Mouse (Mus musculus): ENCODE data around the gene Ebf1.

Ebf1 gene

DNA sequence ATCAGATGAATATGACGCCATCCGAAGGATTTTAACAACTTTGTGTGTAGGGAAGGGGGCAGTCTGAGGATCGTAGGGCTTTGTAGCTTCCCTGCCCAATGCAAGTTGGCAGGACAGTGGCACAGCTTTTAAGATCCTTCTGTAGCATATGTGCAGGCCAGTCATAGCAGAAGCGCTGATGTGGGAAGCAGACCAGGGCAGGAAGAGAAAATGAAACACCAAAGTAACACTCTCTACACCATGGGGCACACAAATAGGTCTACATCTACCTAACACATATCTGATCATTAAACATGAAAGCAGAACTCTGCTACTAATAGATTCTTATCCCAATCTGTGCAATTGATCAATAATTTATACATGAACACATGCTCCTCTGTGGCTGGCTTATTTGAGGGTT lies 277.7 kb downstream of the Ebf1 start:
- no peak for DNase-seq (ENCODE audit: low spot score)

DNA sequence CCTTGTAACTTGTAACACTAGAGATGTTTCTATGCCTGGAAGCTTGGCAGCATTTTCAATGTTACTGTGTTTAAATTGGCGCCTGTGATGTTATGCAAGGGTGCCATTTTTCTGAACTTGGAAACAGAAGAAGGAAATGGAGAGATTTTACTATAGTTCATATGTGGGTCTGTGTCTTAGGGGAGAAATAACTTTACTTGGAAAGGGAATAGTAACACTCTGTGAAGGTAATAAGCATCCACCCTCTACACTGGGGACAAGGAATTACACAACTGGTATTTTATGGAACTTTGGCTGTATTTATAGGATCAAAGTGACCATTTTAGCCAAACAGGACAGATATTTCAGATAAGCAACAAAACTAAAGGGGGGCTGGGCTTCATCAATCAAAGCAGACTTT lies 278.8 kb downstream of the Ebf1 start:
- DNase-seq (ENCODE audit: low spot score): no peak

DNA sequence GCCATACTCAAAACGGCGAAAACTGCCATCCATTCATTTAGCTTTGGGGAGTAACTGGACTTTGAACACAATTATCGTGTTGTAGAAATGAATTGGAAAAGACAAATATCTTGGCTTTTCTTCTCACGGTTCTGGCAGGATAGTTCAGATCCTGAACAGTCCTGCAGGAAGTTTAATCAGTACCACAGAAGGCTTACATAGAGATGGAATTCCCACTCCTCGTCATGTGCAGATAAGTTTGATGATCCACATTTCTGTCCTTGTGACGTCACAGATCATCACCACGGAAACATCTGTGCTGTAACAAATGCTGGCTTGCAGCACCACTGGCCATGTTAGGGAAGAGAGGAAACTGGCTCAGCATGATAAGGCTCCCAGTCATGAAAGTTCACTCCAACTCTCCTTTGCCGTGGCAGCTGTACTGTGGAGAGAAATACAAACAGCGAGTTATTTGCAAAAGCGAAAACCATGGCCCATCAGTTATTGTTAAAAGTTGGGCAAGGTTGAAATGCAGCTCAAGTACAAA lies 280.1 kb downstream of the Ebf1 start:
- no peak for DNase-seq (ENCODE audit: low spot score)

DNA sequence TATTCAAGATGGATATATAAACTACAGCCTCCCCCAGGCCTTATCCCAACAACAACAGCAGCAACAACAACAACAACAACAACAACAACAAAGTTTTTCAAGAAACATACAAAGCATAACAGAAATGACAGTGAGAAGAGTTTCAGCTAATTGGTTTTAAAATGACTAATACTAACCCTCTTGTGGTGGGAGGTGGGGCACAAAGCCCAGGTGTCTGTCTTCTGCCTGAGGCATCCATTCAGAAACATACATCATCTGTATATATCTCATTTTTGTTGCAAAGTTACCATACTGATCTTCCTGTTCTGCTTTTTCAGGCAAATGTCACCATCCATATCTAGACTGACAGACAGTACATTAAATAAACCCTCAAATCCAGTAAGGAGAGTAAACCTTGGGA lies 282.4 kb downstream of the Ebf1 start:
- no peak for DNase-seq (ENCODE audit: low spot score)

DNA sequence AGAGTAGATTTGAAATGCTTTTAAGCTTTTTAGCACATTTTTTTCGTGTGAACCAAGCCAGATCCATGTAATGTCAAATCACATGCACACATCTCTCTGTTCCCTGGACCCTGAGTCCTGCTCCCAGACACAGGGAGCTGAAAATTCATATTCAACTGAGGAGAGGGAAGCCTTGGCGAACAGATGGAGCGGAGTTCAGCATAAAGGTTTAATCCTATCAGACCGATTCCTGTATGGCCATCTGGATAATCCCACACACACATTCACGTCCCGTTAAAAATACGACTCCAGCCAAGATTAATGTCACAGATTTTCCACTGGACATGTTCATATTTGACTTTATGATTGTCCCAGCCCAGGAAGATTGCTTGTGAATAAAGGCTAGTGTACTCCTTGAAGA lies 282.8 kb downstream of the Ebf1 start:
- DNase-seq (ENCODE audit: low spot score): no peak

DNA sequence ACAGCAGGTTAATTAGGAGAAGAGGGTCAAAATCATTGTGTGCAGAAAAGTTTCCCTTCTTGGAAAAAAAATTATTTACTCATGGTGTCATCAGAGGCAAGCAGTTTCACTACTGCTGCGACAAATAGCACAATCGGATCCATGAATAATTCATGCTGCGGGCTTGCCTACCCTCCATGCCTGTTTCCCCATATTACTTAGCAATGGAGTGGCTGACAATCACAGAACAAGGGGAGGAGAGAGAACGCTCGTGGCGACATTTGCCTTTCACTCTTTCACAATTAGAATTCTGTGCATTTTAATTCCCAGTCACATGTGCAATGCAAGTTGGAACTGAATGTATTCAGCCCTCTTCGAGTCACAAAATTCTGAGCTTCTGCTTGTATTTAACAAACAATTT lies 283.4 kb downstream of the Ebf1 start:
- DNase-seq (ENCODE audit: low spot score): no peak

DNA sequence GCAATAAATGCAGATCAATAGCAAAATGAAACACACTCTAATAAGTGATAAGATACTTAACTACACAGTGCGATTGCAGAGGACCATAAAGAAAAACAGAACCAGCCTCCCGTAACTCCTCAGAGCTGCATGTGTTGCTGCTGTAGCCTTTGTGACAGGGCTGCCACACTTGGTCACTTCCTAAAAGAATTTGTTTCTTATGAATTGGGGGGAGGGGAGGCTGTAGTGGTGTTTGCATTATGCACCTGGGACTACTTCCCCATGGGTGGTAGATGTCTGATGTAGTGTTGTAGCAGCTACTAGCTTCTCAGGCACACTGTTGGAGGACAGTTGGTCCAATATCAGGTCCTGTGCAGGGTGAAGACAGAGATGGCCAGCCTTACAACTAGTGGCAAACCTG lies 284.6 kb downstream of the Ebf1 start:
- DNase-seq (ENCODE audit: low spot score): no peak

DNA sequence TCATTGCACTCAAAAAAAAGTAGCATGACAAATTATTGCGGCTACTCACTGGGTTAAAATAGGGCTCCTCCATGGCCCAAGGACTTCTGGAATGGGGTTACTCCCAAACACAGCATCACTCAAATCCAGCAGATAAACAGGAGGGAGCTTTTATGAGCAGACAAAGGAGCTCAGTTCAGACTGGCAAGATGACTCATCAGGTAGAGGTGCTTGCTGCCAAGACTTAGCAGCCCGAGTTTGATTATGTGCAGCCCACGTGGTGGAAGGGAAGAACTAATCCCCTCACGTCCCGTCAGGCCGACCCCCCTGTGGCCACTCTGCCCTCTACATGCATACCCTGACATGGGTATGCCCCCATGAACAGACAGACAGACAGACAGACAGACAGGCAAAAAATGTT lies 285.0 kb downstream of the Ebf1 start:
- no peak for DNase-seq (ENCODE audit: low spot score)

DNA sequence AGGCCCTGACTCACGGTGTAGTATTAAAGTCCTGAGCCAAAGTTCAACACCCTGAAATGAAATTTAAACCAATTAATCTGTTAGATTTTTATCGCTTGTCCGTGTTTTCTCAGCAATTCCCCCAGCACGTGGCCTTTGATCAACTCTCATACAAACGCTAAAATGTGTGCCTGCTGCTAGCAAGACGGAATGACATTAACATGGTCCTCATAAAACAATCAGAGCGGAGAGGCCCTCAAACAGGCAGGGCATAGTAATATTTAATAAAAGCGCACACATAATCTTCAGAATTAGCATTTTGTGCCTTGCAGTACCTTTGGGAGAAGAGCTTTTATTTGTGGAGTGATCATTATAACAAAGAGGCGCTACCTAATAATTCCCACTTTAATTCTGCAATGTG lies 287.0 kb downstream of the Ebf1 start:
- DNase-seq (ENCODE audit: low spot score): no peak

DNA sequence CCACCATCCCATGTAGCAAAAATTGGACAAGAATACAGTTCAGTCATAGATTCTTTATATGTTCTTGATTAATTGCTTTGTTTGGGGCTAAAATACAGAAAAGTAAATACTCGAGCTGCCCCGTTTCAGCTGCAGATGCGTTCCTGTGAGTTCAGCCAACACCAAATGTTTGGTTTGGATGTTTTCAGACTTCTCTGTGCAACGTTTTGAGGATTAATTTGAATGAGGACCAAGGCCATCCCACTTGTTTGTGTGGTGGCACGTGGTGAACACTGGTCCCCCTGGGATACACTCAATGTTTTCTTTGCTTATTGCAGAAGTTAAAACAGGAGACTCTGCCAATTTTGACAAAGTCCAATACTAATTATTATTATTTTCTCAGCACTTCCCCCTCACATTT lies 289.3 kb downstream of the Ebf1 start:
- no peak for DNase-seq (ENCODE audit: low spot score)

DNA sequence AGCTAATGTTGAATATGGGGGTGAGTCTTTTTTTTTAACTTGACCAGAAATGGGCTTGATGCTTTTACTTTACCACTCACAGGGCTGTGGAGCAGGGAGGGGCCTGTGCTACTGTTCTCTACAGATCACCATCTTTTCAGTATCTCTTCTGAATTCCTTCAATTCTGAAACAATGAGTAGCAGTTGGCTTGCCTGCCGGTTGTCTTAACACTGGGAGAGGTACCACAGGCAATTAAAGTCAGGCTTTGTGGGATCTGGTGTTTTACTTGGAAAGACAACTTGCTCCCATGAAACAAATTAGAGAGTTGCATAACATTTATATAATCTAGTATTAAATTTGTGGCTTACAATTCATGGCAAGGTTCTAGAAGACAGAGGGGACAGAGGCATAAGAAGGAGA lies 294.6 kb downstream of the Ebf1 start:
- DNase-seq (ENCODE audit: low spot score): no peak

DNA sequence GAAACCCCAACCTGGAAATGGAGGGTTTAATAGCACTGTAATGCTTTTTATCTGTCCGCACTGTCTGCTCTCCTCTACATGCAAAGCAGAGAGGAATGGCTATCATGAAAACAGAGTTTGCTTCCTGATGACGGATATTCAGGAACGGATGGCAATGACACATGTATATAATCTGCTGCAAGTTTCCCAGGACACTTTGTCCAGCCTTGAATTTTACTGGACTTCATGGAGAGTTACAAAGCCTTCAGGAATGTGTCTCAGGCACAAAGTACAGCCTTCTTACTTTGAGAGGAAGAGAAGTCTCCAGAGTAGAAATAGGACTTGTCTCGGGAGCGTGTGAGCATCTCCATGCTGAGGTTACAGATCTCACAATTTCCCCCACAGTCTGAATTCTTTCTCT lies 296.7 kb downstream of the Ebf1 start:
- DNase-seq (ENCODE audit: low spot score): no peak

DNA sequence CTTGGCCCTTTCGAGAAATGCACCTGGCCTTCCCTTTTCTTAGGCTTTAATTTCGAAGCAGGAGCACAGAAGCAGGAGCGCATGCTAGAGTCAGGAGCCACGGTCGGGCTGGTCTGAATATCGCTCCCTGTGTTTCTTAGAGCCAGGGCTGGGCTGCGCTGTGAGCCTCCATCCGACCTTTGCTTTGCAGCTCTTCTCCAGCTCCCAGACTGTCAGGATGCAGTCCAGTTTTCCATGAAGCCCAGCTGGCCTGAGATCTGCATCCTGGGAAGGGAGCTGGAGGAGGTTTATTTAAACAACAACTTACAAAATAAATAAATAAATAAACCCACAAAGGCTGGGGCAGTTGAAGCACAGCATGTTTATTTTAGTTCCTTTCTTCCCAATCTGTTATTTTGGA lies 299.9 kb downstream of the Ebf1 start:
- no peak for DNase-seq (ENCODE audit: low spot score)

DNA sequence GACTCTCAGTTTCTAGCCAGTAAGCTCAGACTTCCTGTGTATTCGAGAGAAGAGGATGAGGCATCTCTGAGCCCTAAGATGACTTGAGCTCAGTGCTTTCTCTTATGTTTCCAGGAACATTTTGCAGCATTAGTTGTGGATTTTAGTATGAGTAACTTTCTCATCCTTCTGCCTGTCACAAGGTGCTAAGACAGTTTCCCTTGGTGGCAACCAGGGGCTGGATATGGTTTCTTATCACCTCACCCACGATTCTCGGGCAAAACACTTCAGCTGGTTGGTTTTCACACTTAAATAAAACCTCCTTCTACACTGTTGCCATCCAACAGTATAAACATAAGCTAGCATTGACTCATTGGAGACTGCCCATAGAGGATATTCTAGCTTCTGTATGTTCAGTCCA lies 306.0 kb downstream of the Ebf1 start:
- no peak for DNase-seq (ENCODE audit: low spot score)

DNA sequence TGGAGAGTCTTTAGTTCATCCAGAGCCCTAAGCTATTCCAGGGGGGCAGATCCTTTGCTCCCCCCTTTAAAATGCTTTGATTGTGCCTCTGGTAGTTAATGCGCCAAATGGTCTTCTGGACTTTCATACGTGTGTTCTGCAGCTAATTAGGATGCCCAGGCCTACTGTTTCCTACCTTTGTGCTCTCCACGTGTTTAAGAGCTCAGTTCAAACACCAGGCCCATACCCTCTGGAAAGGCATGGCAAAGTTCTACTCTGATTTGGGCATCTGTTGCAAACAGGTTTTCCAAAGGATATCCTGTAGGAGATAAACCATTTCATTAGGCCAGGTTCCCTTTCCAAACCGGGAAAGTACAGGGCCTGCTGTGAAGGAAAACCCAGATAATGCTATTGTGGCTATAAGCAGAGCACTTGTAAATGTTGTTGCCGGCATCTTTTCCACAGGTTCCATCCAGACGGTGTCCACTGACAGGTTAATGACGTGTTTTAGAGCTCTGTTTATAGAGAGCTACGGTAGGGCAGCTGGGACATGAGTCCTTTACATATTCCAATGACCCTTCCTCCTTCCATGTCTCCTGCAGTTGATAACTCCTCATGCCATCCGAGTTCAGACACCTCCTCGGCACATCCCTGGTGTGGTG lies 306.9 kb downstream of the Ebf1 start:
- DNase-seq (ENCODE audit: low spot score): no peak

DNA sequence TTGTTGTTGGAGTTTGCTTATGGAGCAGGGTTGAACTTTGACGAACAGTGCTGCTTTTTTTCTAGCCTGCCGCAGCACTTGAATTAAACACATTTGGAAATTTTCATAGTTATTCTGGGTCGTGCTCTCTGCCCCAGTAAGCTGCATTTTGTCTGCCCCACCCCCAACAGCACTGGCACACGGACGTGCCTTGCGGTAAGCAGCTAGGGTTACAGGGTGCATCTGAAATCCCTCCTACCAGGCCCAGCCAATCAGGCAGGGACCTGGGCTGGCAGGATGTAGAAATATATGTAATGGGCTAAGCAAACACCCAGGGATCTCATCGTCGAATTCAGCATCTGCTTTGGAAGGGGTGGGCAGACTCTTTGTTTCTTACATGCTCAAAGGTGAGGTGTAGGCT lies 307.8 kb downstream of the Ebf1 start:
- no peak for DNase-seq (ENCODE audit: low spot score)

DNA sequence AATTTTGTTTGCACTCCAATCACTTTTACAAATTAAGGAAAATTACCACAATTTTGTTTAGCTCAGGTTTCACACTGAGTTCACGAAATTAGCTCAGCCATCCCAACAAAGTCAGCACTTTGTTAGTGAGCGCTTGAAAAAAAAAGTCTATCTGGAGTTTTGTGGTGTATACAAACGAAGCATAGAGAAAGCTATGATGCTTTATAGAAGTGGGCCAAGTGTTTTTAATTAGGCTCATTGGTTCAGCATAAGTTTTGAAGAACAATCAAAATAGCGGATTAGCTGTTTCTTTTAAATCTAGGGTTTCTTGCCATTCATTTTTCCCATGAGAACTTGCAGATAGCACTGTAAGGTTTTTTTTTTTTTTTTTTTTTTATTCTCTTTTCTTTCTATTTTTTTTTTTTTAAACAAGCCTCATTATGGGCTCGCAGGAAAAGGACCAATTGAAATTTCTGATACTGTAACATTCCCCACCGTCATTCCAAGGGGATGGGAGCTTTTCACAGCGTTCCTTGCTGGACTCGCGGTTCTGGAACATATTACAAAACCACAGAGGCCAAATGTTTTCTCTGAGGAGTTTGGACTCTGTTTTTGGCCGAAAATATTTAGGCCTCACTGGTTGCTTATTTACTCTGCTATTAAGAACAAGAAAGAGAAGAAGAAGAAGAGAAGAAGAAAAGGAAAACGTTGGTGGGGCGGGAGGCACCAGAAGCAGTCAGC lies 308.8 kb downstream of the Ebf1 start:
- DNase-seq (ENCODE audit: low spot score): no peak

DNA sequence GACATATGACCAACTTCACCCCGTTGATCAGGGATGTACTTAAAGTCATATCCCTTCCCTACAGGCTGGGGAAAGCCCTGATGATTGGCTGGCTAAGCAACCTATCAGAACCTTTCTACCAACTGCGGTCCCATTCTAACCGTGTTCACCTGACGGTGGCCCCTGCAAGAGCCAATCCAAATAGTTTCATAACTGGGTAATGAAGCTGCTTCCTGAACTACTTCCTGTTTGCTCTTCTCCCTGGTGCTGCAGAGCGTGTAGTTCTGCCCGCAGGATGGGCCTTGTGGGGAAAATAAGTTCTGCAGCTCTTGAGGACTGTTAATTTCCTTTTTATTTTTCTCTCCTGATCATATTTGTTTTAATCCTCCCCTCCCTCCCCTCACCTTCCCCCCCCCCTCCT lies 311.3 kb downstream of the Ebf1 start:
- DNase-seq (ENCODE audit: low spot score): no peak

DNA sequence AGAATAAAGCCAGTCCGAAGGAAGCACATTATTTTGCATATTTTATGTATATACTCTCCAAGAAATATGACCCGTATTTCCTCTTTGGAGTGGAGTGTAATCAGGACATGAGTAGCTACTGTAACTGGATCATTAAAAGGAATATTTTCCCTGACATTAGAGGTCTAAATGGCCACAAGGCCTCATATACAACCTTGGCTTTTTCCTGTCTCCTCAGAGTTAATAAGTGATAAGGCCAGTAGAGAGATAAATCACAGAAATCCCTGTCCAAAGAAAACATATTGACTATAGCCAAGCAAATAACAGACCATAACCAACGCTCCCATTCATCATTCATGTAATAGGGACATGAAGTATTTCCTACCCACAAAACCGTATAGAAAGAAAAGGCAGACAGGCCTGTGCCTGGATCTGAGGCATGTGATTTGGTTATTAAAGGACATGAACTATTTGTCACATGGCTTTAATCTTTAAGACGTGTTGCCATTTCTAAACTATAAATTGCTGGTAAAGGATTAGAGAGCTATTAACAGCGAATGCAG lies 315.9 kb downstream of the Ebf1 start:
- no peak for DNase-seq (ENCODE audit: low spot score)

DNA sequence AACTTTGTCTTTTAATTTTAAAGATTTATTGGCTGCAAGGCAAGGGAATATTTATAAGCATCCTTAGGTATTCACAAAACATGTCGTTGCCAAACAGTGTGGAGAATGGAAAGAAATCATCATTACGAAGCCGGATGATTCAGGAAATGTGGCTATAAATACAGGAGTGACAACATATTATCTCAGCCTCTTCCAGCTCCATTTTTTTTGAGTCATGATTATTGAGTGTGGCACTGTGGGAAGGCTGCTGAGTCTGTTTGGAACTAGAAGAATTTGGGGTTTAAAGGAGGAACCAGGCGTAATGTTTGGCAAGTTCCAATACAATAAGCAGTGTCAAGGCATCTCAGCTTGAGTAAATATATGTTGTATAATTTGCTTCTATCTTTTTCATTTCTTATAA lies 326.7 kb downstream of the Ebf1 start:
- no peak for DNase-seq (ENCODE audit: low spot score)

DNA sequence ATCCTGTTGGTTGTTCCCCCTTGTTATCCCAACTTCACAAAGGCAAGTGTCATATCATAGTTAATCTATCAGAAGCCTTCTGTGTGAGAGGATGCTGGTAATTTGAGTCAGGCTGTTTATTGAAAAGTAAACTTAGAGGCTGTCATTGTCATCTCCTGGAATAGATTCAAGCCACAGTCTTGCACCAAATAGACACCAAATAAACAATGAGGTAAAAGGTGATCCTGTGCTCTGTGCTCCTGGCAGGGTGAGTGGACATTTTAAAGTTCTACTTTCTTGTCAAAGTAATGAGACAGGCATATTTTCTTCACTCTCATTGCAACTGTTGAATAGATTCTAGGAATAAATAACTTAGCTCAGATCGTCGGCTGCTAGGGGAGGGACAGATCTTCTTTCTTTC lies 327.3 kb downstream of the Ebf1 start:
- DNase-seq (ENCODE audit: low spot score): no peak

DNA sequence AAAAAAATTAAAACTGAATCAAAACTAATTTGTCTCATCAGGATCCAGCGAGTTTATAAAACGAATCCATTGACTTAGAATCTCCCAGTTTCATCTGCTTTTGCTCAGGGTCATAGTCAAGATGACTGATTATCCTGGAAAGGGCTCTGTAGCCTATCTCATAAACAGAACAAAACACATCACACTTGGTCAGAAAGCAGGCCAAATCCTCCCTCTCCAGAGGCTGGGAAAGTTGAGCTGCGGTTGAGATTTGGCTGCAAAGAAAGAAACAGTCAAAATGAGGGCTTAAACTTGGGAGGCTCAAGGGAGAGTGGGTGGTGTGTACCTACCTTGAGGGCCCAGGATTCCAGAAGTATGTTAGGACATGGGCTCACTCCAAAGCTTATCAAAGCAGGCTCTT lies 329.5 kb downstream of the Ebf1 start:
- no peak for DNase-seq (ENCODE audit: low spot score)

DNA sequence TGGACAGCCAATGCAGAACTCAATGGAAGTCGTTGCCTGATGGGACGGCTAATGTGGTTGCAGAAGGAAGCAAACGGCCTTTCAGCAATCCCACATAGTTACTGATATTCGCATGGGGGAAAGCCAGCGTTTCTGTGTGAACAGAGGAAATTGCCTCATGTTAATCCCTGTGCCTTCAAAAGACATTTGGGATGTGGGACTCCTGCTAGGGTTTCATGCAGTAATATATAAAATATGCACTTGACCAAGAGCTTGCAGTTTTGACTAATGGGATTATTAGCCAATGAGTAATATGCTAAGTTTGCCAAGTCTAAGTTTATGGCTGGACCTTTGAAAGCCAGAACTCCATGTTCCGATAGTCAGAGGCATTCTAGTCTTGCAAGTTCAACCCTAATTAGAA lies 331.4 kb downstream of the Ebf1 start:
- DNase-seq (ENCODE audit: low spot score): no peak

DNA sequence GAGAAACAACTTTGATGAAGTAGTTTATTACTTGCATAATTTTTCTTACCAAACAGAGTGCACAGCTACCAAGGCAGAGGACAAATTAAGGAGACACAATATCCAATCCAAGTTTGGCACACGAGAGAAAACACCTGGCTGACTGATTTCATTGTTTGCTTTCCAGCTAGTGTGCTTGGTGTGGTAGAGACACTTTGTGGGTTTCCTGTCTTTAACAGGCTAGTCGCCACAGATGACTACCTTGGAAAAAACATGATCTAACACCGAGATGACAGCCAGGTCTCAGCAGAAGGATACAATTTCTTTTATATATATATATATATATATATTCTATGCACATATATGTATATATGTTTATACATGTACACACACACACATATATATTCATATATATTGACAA lies 332.0 kb downstream of the Ebf1 start:
- no peak for DNase-seq (ENCODE audit: low spot score)
